Mouse (Mus musculus) cerebellum, adult 8-10 months (tissue): Measurements from ENCODE around the gene Cadm1.

Experiments
- DNase-seq: peaks from one replicate; pipeline ENCODE4 v3.0.0; 2022

Cadm1 gene

GRCm38 (mm10) chr9:47882372-47882771 lies 352.4 kb downstream of the Cadm1 start:
- no peak for DNase-seq

GRCm38 (mm10) chr9:47891721-47892120 lies 361.7 kb downstream of the Cadm1 start:
- DNase-seq: no peak

- DNase-seq: no peak
Measured at GRCm38 (mm10) chr9:47892995-47893394, 363.0 kb downstream of the Cadm1 start.

GRCm38 (mm10) chr9:47894096-47894495 lies 364.1 kb downstream of the Cadm1 start:
- no peak for DNase-seq

- DNase-seq: no peak
Measured at GRCm38 (mm10) chr9:47894661-47895060, 364.7 kb downstream of the Cadm1 start.

GRCm38 (mm10) chr9:47895121-47895520 lies 365.1 kb downstream of the Cadm1 start:
- DNase-seq: no peak

- DNase-seq: no peak
Measured at GRCm38 (mm10) chr9:47900734-47901133, 370.8 kb downstream of the Cadm1 start.

GRCm38 (mm10) chr9:47903661-47904060 lies 373.7 kb downstream of the Cadm1 start:
- DNase-seq: no peak

GRCm38 (mm10) chr9:47904339-47904922 lies 374.5 kb downstream of the Cadm1 start:
- no peak for DNase-seq

GRCm38 (mm10) chr9:47906521-47906920 lies 376.5 kb downstream of the Cadm1 start:
- DNase-seq: no peak
